Mouse (Mus musculus) ES-E14 (cell line): ENCODE data around the gene Gpn2. TPM values are rescaled to one million over a fixed set of nuclear protein-coding genes. Genes with fewer than 3 reads are reported as not detected.

Experiments used
- DNase-seq: peaks from one replicate; pipeline ENCODE4 v3.0.0-alpha.2; 2013; ENCODE audit warnings: low read depth, low spot score
- H3K27ac ChIP-seq: 2 replicates; pipeline ENCODE4 v1.5.1; 2012; ENCODE audit warnings: low read depth, mild to moderate bottlenecking, low read length, moderate library complexity, mixed read lengths; ENCODE audit not compliant: poor library complexity, insufficient read depth, severe bottlenecking
- H3K36me3 ChIP-seq: 2 replicates; pipeline ENCODE4 v1.6.1; 2012; ENCODE audit warnings: mild to moderate bottlenecking, low read length, moderate library complexity, mixed read lengths; ENCODE audit not compliant: control insufficient read depth, poor library complexity, insufficient read depth, severe bottlenecking
- H3K4me1 ChIP-seq, 2 experiments: fragments of 150-350 bp in 1 of 2; sonication (generic) in 1 of 2; 2 replicates each; pipeline ENCODE4 v1.6.1; 2012; ENCODE audit warnings: low read length in 2 of 2, mild to moderate bottlenecking in 1 of 2, mixed read lengths in 1 of 2; ENCODE audit not compliant: control insufficient read depth in 2 of 2, insufficient read depth in 2 of 2, poor library complexity in 1 of 2
- H3K4me3 ChIP-seq, 2 experiments: fragments of 150-350 bp in 1 of 2; sonication (generic) in 1 of 2; 2 replicates each; pipeline ENCODE4 v1.5.1; 2012; ENCODE audit warnings: low read length in 2 of 2, low read depth in 1 of 2, mild to moderate bottlenecking in 1 of 2, mixed read lengths in 1 of 2; ENCODE audit not compliant: insufficient read depth in 1 of 2, poor library complexity in 1 of 2, severe bottlenecking in 1 of 2
- H3K9ac ChIP-seq: 2 replicates; pipeline ENCODE4 v1.6.1; 2012; ENCODE audit warnings: low read depth, mild to moderate bottlenecking, low read length, mixed read lengths; ENCODE audit not compliant: poor library complexity, insufficient read depth, severe bottlenecking
- H3K9me3 ChIP-seq: fragments of 150-350 bp; sonication (generic); 2 replicates; pipeline ENCODE4 v1.6.1; 2012; ENCODE audit warnings: low read depth, mild to moderate bottlenecking, low read length; ENCODE audit not compliant: control insufficient read depth, insufficient read depth
- CHD2 ChIP-seq: IDR thresholded peaks from 2 replicates; pipeline ENCODE4 v1.6.1; 2014; ENCODE audit warnings: mild to moderate bottlenecking, low read depth, low read length, inconsistent platforms
- HCFC1 ChIP-seq: IDR thresholded peaks from 2 replicates; pipeline ENCODE4 v1.6.1; 2012; ENCODE audit warnings: low read length, inconsistent platforms, borderline replicate concordance; ENCODE audit not compliant: insufficient read depth
- MAFK ChIP-seq: IDR thresholded peaks from 2 replicates; pipeline ENCODE4 v1.6.1; 2014; ENCODE audit warnings: mild to moderate bottlenecking, low read depth, low read length, inconsistent platforms; ENCODE audit not compliant: insufficient read depth
- ZC3H11A ChIP-seq: IDR thresholded peaks from 2 replicates; pipeline ENCODE4 v1.6.1; 2012; ENCODE audit warnings: low read depth, mild to moderate bottlenecking, inconsistent platforms, low read length, borderline replicate concordance
- ZNF384 ChIP-seq: IDR thresholded peaks from 2 replicates; pipeline ENCODE4 v1.6.1; 2012; ENCODE audit warnings: low read depth, low read length, inconsistent platforms
- in situ Hi-C, 2 experiments: fragments of 600-800 bp; cut with MboI; formaldehyde crosslinking; loops; one replicate each; pipeline ENCODE4 v1.15.1; 2025; ENCODE audit warnings: low sequenced_read_pairs in 2 of 2, inconsistent platforms in 1 of 2; ENCODE audit not compliant: unreplicated experiment in 2 of 2
- total RNA-seq: library from RNA; depleted of rRNA; stranded (reverse); fragments of 300-350 nt; gene quantifications from 2 replicates; pipeline ENCODE4 v1.2.3, GENCODE M21; 2012

The Gpn2 gene
- total RNA-seq, 1 experiment, result 39.5 TPM

- H3K4me3 ChIP-seq, result no peak overlapping the region
- in situ Hi-C loops, result no loop called here
- no peak overlapping the region for H3K27ac ChIP-seq
- no peaks in the 10 kb centered on the region for H3K9me3 ChIP-seq
- DNase-seq, result no peak
- H3K9ac ChIP-seq, result no peak overlapping the region
- H3K36me3 ChIP-seq, result no peaks in the 10 kb centered on the region
- H3K4me1 ChIP-seq, result peaks cover 0 to 9% of the 10 kb centered on the region in 2 experiments; a peak in 2 of 4 replicates
- no peak for TF ChIP-seq ZC3H11A
- no peak for TF ChIP-seq CHD2
- no peak for TF ChIP-seq HCFC1
- no peak for TF ChIP-seq MAFK
- TF ChIP-seq ZNF384, result no peak
These were observed 24.3 kb upstream of the Gpn2 start for GRCm38 (mm10) chr4:133559846-133560245.

- Histone ChIP-seq H3K27ac (no peak overlapping the region), H3K36me3 (no peaks in the 10 kb centered on the region), H3K9me3 (no peaks in the 10 kb centered on the region), H3K9ac (no peak overlapping the region), H3K4me3 (no peak overlapping the region), H3K4me1 (peaks cover 0 to 9% of the 10 kb centered on the region in 2 experiments; a peak in 2 of 4 replicates)
- no peak for TF ChIP-seq ZNF384
- TF ChIP-seq HCFC1, result no peak
- TF ChIP-seq MAFK, result no peak
- TF ChIP-seq ZC3H11A, result no peak
- no peak for TF ChIP-seq CHD2
- no peak for DNase-seq
- in situ Hi-C loops, result no loop called here
These were observed 22.5 kb upstream of the Gpn2 start for GRCm38 (mm10) chr4:133561622-133562021.

- Histone ChIP-seq H3K36me3 (no peaks in the 10 kb centered on the region), H3K27ac (no peak overlapping the region), H3K4me1 (peaks cover 0 to 9% of the 10 kb centered on the region in 2 experiments; a peak in 2 of 4 replicates), H3K9me3 (no peaks in the 10 kb centered on the region), H3K4me3 (no peak overlapping the region), H3K9ac (no peak overlapping the region)
- in situ Hi-C loops, result no loop called here
- no peak for TF ChIP-seq CHD2
- TF ChIP-seq MAFK, result no peak
- no peak for TF ChIP-seq ZNF384
- no peak for TF ChIP-seq ZC3H11A
- no peak for TF ChIP-seq HCFC1
- DNase-seq, result no peak
These were observed 21.0 kb upstream of the Gpn2 start for GRCm38 (mm10) chr4:133563123-133563571.

- DNase-seq, result no peak
These were observed 16.9 kb upstream of the Gpn2 start for GRCm38 (mm10) chr4:133567251-133567650.

More at GRCm38 (mm10) chr4:133567251-133567650, 16.9 kb upstream of the Gpn2 start:
- in situ Hi-C loops, result no loop called here
- no peak overlapping the region for H3K4me3 ChIP-seq
- peaks cover 0 to 5% of the 10 kb centered on the region in 2 experiments; a peak in 1 of 4 replicates for H3K4me1 ChIP-seq
- H3K9ac ChIP-seq, result no peak overlapping the region
- H3K27ac ChIP-seq, result no peak overlapping the region
- no peaks in the 10 kb centered on the region for H3K36me3 ChIP-seq
- H3K9me3 ChIP-seq, result no peaks in the 10 kb centered on the region
- no peak for TF ChIP-seq CHD2
- peak; percentile 67; the same call in 1 of the 2 replicates for TF ChIP-seq ZNF384
